Mouse (Mus musculus): ENCODE measurements around the gene Capza1. TPM values are rescaled to one million over a fixed set of nuclear protein-coding genes. Genes with fewer than 3 reads are reported as not detected.

The Capza1 gene
- polyA plus RNA-seq, 1 experiment from 2014 or later, result 201 TPM

- Histone ChIP-seq H3K9ac (no peak overlapping the region), H3K4me2 (replicated peaks) (no peak overlapping the region), H3K9me3 (replicated peaks) (no peaks in the 10 kb centered on the region), H3K4me3 (no peak overlapping the region), H3K4me1 (peaks cover 2% of the 10 kb centered on the region; the same call in 1 of the 2 replicates), H3K36me3 (peaks cover 5% of the 10 kb centered on the region), H3K27me3 (no peaks in the 10 kb centered on the region), H3K27ac (no peak overlapping the region)
- WGBS, result 81% methylated on average over 1 of the region's 1 CpGs
- ATAC-seq (ENCODE audit: low FRiP score), result no peak
Observed at GRCm38 (mm10) chr3:104856106-104856505, 8.2 kb downstream of the Capza1 start.

DNA sequence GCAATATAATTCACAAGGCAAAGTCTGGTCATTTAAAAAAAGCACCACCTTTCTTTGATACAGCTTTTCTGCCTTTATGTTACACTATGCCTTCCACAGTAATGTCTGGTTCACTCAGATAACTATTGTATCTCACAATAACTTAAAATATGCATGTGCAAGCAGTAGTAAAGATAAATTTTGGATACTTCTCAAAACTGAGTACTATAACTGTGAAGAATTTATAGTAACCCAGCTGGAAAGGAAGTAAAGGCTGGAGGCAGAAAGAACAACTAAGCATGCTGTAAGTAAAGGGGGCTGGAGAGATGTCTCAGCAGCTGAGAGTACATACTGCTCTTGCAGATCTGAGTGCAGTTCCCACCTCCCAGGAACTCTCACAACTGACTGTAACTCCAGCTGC is 9.4 kb downstream of the Capza1 start:
- no peaks in the 10 kb centered on the region for H3K9me3 ChIP-seq (replicated peaks)

DNA sequence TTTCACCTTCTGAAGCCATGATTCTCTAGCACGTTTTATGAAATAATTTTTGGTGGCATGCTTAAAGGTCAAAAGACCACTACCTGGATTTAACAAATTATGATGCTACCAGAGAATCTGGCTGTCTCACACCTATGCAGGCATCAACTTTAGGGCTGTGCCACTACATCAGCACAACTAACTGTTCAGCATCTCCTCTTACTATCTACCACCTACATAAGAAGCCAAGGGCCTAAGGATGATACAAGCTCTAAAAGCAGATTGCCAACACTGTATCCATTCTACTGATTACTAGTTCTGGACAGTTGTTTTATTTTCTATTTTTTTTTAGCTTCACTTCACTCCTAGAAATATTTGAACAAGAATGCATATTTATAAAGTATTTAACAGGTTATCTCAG is 9.8 kb downstream of the Capza1 start:
- WGBS, result 91% methylated on average over 1 of the region's 1 CpGs
- Histone ChIP-seq H3K4me1 (no peaks in the 10 kb centered on the region), H3K9me3 (replicated peaks) (no peaks in the 10 kb centered on the region), H3K9ac (no peak overlapping the region), H3K27me3 (no peaks in the 10 kb centered on the region), H3K4me3 (no peak overlapping the region), H3K27ac (no peak overlapping the region), H3K4me2 (replicated peaks) (no peak overlapping the region), H3K36me3 (peaks cover 9% of the 10 kb centered on the region)
- no peak for ATAC-seq (ENCODE audit: low FRiP score)

More for the DNA sequence above, 9.4 kb downstream of the Capza1 start:
- Histone ChIP-seq H3K4me3 (no peak overlapping the region), H3K27me3 (no peaks in the 10 kb centered on the region), H3K36me3 (peaks cover 6% of the 10 kb centered on the region), H3K4me2 (replicated peaks) (no peak overlapping the region), H3K27ac (no peak overlapping the region), H3K9ac (no peak overlapping the region), H3K4me1 (no peaks in the 10 kb centered on the region)
- no peak for ATAC-seq (ENCODE audit: low FRiP score)

DNA sequence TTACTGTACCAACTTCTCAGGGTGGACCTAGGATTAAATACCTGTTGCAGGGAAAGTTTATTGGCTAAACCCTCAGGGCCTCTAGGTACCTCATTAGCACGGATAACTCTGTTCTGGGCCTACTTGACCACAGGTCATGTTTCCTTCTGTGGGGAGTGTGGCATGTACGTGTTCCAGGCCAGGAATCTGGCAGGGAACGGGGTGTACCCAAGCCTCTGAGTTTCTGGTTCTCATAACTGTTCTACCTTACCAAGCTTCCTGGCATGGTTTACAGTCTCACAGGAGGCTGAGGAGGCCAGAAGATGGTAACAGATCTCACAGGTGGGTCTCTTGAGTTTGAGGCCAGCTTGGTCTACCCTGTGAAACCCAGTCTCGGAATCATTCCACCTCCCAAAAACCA is 17.7 kb downstream of the Capza1 start:
- 93% methylated on average over 4 of the region's 4 CpGs for WGBS
- Histone ChIP-seq H3K27me3 (no peaks in the 10 kb centered on the region), H3K36me3 (peaks cover 45% of the 10 kb centered on the region), H3K4me3 (no peak overlapping the region), H3K9me3 (replicated peaks) (no peaks in the 10 kb centered on the region), H3K9ac (no peak overlapping the region), H3K4me2 (replicated peaks) (no peak overlapping the region), H3K4me1 (no peaks in the 10 kb centered on the region), H3K27ac (no peak overlapping the region)
- ATAC-seq (ENCODE audit: low FRiP score), result no peak

DNA sequence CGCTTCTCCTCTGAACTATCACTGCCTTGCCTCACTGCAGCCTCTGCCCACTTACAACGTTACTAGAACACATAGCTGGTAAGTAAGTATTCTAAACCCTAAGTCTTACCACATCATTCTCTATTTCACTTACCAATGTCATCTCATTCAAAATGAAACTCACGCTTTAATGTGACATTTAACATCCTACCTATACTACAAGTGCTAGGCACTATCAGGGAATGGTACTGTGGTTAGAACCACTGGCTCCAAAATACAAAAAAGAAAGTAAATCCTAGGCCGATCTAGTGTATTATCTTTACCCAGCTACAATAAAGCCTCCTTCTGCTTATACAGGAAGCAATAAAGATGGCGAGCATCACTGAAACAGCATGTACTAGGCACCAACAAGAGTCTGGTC is 23.3 kb downstream of the Capza1 start:
- no peaks in the 10 kb centered on the region for H3K9me3 ChIP-seq (replicated peaks)
- ATAC-seq (ENCODE audit: low FRiP score), result no peak
- no peak overlapping the region for H3K27ac ChIP-seq
- H3K4me3 ChIP-seq, result no peak overlapping the region
- peaks cover 53% of the 10 kb centered on the region for H3K36me3 ChIP-seq
- over 99% methylated on average over 5 of the region's 5 CpGs for WGBS
- no peak overlapping the region for H3K4me2 ChIP-seq (replicated peaks)
- H3K4me1 ChIP-seq, result no peaks in the 10 kb centered on the region
- H3K27me3 ChIP-seq, result no peaks in the 10 kb centered on the region
- no peak overlapping the region for H3K9ac ChIP-seq

GRCm38 (mm10) chr3:104835797-104836196 is 28.5 kb downstream of the Capza1 start:
- Histone ChIP-seq H3K4me1 (no peaks in the 10 kb centered on the region), H3K4me3 (no peak overlapping the region), H3K9me3 (replicated peaks) (no peaks in the 10 kb centered on the region), H3K27ac (no peak overlapping the region), H3K27me3 (no peaks in the 10 kb centered on the region), H3K4me2 (replicated peaks) (no peak overlapping the region), H3K9ac (no peak overlapping the region), H3K36me3 (peaks cover 44% of the 10 kb centered on the region)
- ATAC-seq (ENCODE audit: low FRiP score), result no peak
- WGBS, result 96% methylated on average over 3 of the region's 3 CpGs

DNA sequence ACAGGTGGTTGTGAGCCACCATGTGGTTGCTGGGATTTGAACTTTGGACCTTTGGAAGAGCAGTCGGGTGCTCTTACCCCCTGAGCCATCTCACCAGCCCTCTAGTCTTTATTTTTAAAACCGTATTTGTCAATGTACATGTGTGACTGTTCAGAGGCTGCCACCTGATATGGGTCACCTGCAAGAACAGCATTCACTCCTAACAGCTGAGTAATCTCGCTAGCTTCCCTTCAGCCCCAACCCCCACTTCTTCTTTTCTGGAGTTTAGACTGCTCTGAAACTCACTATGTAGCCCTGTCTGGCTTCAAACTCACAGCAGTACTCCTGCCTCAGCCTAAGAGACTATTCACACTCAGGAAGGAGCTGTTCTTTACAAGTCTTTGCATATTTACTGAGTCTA is 41.9 kb downstream of the Capza1 start:
- no peak for ATAC-seq (ENCODE audit: low FRiP score)
- Histone ChIP-seq H3K4me3 (no peak overlapping the region), H3K27me3 (no peaks in the 10 kb centered on the region), H3K9ac (no peak overlapping the region), H3K4me1 (peaks cover 7% of the 10 kb centered on the region), H3K9me3 (replicated peaks) (no peaks in the 10 kb centered on the region), H3K4me2 (replicated peaks) (no peak overlapping the region), H3K27ac (no peak overlapping the region), H3K36me3 (peaks cover 15% of the 10 kb centered on the region)
- 86% methylated on average over 3 of the region's 3 CpGs for WGBS

DNA sequence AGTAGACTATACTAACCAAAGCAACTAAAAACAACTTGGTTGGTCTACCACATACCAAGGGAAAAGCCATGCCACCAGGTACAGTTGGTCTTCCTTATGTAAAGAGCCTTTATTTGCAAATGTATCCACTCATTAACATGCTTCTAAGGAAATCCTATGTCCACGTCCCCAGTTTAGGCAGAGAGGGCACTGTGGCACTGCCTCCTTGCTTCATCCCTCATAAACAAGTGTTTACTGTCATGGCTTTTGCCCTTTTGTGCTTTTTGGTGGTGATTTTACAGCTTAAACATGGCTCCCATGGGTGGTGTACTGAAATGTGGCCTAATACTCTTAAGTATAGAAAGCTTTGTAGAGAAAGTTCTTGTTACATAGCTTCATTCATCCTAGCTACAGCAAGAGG is 43.9 kb downstream of the Capza1 start:
- Histone ChIP-seq H3K4me1 (peaks cover 14% of the 10 kb centered on the region), H3K9ac (no peak overlapping the region), H3K27ac (no peak overlapping the region), H3K4me2 (replicated peaks) (no peak overlapping the region), H3K9me3 (replicated peaks) (no peaks in the 10 kb centered on the region), H3K36me3 (peaks cover 6% of the 10 kb centered on the region; the same call in 1 of the 2 replicates), H3K4me3 (no peak overlapping the region), H3K27me3 (no peaks in the 10 kb centered on the region)
- no peak for ATAC-seq (ENCODE audit: low FRiP score)
- 50% methylated on average over 1 of the region's 1 CpGs for WGBS

GRCm38 (mm10) chr3:104818749-104819134 is 45.6 kb downstream of the Capza1 start:
- H3K36me3 ChIP-seq, result peaks cover 6% of the 10 kb centered on the region; the same call in 1 of the 2 replicates
- peak overlapping the region; percentile 99 for H3K4me2 ChIP-seq (replicated peaks)
- H3K27ac ChIP-seq, result peak overlapping the region; percentile 49; the same call in 1 of the 2 replicates
- peak overlapping the region; percentile 80 for H3K9ac ChIP-seq
- ATAC-seq (ENCODE audit: low FRiP score), result no peak
- H3K9me3 ChIP-seq (replicated peaks), result no peaks in the 10 kb centered on the region
- H3K4me3 ChIP-seq, result peak overlapping the region; percentile 75
- WGBS, result 6% methylated on average over 3 of the region's 3 CpGs
- peaks cover 14% of the 10 kb centered on the region for H3K4me1 ChIP-seq
- H3K27me3 ChIP-seq, result no peaks in the 10 kb centered on the region

GRCm38 (mm10) chr3:104817991-104818748 is 46.1 kb downstream of the Capza1 start, which contains the start of gene Mov10:
Gene Mov10 (minus strand): TSS chr3:104818563.
- Histone ChIP-seq H3K4me1 (peaks cover 14% of the 10 kb centered on the region), H3K27ac (peak within 1 kb of the TSS; percentile 66), H3K4me3 (peak within 1 kb of the TSS; percentile 75), H3K36me3 (peaks cover 6% of the 10 kb centered on the region; the same call in 1 of the 2 replicates), H3K27me3 (no peaks in the 10 kb centered on the region), H3K9ac (peak within 1 kb of the TSS; percentile 80), H3K4me2 (replicated peaks) (peak within 1 kb of the TSS; percentile 99), H3K9me3 (replicated peaks) (no peaks in the 10 kb centered on the region)
- peak; percentile 75 for ATAC-seq (ENCODE audit: low FRiP score)
- under 1% methylated on average over 35 of the region's 40 CpGs for WGBS

GRCm38 (mm10) chr3:104817481-104817990 is 46.8 kb downstream of the Capza1 start:
- H3K9ac ChIP-seq, result peak overlapping the region; percentile 80
- peaks cover 6% of the 10 kb centered on the region; the same call in 1 of the 2 replicates for H3K36me3 ChIP-seq
- peak overlapping the region; percentile 99 for H3K4me2 ChIP-seq (replicated peaks)
- no peaks in the 10 kb centered on the region for H3K27me3 ChIP-seq
- H3K27ac ChIP-seq, result peak overlapping the region; percentile 66
- WGBS, result under 1% methylated on average over 46 of the region's 46 CpGs
- ATAC-seq (ENCODE audit: low FRiP score), result peak; percentile 83
- peaks cover 14% of the 10 kb centered on the region for H3K4me1 ChIP-seq
- H3K9me3 ChIP-seq (replicated peaks), result no peaks in the 10 kb centered on the region
- H3K4me3 ChIP-seq, result peak overlapping the region; percentile 75

GRCm38 (mm10) chr3:104816130-104816529 is 48.2 kb downstream of the Capza1 start:
- Histone ChIP-seq H3K9me3 (replicated peaks) (no peaks in the 10 kb centered on the region), H3K27ac (no peak overlapping the region), H3K4me2 (replicated peaks) (no peak overlapping the region), H3K27me3 (no peaks in the 10 kb centered on the region), H3K4me3 (no peak overlapping the region), H3K4me1 (peaks cover 16% of the 10 kb centered on the region), H3K9ac (no peak overlapping the region), H3K36me3 (peaks cover under 1% of the 10 kb centered on the region; the same call in 1 of the 2 replicates)
- no peak for ATAC-seq (ENCODE audit: low FRiP score)
- WGBS, result 98% methylated on average over 7 of the region's 7 CpGs

- H3K4me3 ChIP-seq, result no peak overlapping the region
- WGBS, result 70% methylated on average over 1 of the region's 2 CpGs
- no peak overlapping the region for H3K27ac ChIP-seq
Observed at GRCm38 (mm10) chr3:104815346-104815745, 49.0 kb downstream of the Capza1 start.

More at GRCm38 (mm10) chr3:104815346-104815745, 49.0 kb downstream of the Capza1 start:
- Histone ChIP-seq H3K9ac (no peak overlapping the region), H3K4me1 (peaks cover 16% of the 10 kb centered on the region), H3K4me2 (replicated peaks) (no peak overlapping the region), H3K27me3 (no peaks in the 10 kb centered on the region), H3K36me3 (no peaks in the 10 kb centered on the region), H3K9me3 (replicated peaks) (no peaks in the 10 kb centered on the region)
- no peak for ATAC-seq (ENCODE audit: low FRiP score)
